Mouse (Mus musculus): Measurements from ENCODE around the gene Rreb1.

DNA sequence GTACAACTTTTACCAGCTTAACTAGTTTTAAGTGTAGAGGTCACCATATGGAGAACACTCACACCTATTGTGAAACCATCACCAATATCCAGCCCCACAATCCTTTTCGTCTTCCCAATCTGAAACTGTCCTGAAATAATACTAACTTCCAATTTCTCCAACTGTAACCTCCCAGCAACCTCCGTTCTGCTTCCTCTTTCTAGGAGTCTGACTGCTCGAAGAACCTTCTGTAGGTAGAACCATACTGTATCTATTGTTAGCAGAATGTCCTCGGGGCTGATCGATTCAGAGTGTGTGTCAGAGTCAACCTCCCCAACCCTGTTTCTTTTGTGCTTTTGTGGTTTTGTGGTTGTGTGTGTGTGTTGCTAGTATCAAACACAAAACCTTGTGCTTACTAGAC is 25.0 kb downstream of the Rreb1 start:
- TF ChIP-seq CTCF (IDR thresholded peaks at IDR 0.05; ENCODE audit: low read depth, low read length) (no peak), POLR2A (IDR thresholded peaks at IDR 0.05; ENCODE audit: extremely low read depth, insufficient read depth, low read length) (no peak)

Measured in liver, adult 2 months (tissue).